Mouse (Mus musculus) forebrain, embryonic 14.5 days (tissue): ENCODE measurements at regions not wholly inside any gene's neighbourhood (a gene's known extent, or its start where the extent isn't known, plus 50 kb on each side); places are given as distances from the start of the nearest gene placed in this dataset.

ENCODE experiments used
- ATAC-seq: fragments of 200-750 bp; cut with Nextera tagmentation; 2 replicates; pipeline ENCODE4 v1.8.0; 2017; ENCODE audit warnings: mild to moderate bottlenecking, moderate library complexity
- DNase-seq: peaks from one replicate; pipeline ENCODE4 v3.0.0-alpha.2; 2015; ENCODE audit warnings: low spot score
- H3K27ac ChIP-seq: fragments of 300-500 bp; sonication (generic); 2 replicates; pipeline ENCODE4 v1.5.1; 2014; ENCODE audit warnings: low read depth, mild to moderate bottlenecking, control low read depth, low read length, moderate library complexity
- H3K27me3 ChIP-seq: fragments of 300-500 bp; sonication (generic); replicated peaks from 2 replicates; pipeline ENCODE4 v1.6.1; 2014; ENCODE audit warnings: low read length, control low read depth, mixed read lengths; ENCODE audit not compliant: control insufficient read depth, insufficient read depth
- H3K36me3 ChIP-seq: fragments of 300-500 bp; sonication (generic); 2 replicates; pipeline ENCODE4 v1.6.1; 2014; ENCODE audit warnings: low read length, control low read depth; ENCODE audit not compliant: control insufficient read depth, insufficient read depth
- H3K4me1 ChIP-seq: fragments of 300-500 bp; sonication (generic); 2 replicates; pipeline ENCODE4 v1.6.1; 2014; ENCODE audit warnings: antibody characterized with exemption, low read length, control low read depth; ENCODE audit not compliant: control insufficient read depth, insufficient read depth
- H3K4me2 ChIP-seq: fragments of 300-500 bp; sonication (generic); 2 replicates; pipeline ENCODE4 v1.6.1; 2014; ENCODE audit warnings: mild to moderate bottlenecking, control low read depth, low read length
- H3K4me3 ChIP-seq: fragments of 300-500 bp; sonication (generic); 2 replicates; pipeline ENCODE4 v1.5.1; 2014; ENCODE audit warnings: low read depth, low read length, control low read depth
- H3K9ac ChIP-seq: fragments of 300-500 bp; sonication (generic); 2 replicates; pipeline ENCODE4 v1.6.1; 2014; ENCODE audit warnings: mild to moderate bottlenecking, low read length, control low read depth, moderate library complexity
- H3K9me3 ChIP-seq: fragments of 300-500 bp; sonication (generic); replicated peaks from 2 replicates; pipeline ENCODE4 v1.6.1; 2016; ENCODE audit warnings: low read length, control low read depth, mixed read lengths; ENCODE audit not compliant: control insufficient read depth
- WGBS: fragments of 180-500 bp; shearing (Covaris S2); extraction: QIAGEN DNeasy Blood & Tissue Kit; methylation state at CpG from one replicate; pipeline ENCODE4 v1.1.7; 2014; 5-methylcytosine and 5-hydroxymethylcytosine counted together

DNA sequence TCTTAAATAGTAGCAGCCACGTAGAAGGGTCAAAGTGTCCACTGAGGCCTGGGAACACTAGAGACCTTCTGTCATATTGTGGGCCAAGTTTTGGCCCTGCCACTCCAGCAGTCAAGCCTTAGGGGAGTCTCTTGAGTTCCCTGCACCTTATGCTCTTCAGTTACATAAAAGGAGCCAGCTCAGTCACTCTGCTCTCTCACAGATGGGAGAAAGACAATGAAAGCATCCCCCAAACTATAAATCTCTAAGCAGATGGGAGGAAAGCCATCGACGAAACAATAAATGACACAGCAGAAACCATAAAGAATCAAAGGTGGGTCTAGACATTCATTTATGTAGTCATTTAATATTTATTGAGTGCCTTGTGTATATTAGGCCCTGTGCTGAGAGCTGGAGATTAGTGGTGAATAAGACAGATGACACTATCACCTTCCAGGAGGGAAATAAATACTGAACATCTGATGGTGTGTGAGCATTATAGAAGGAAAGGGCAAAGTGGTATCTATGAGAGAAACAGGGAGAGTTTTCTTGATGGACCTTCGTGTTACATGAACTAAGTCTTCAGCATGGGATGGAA is 137.5 kb upstream of the Synpr start:
- H3K9me3 ChIP-seq, result no peaks in the 10 kb centered on the region
- H3K27me3 ChIP-seq, result no peaks in the 10 kb centered on the region
- ATAC-seq, result no peak
- no peak overlapping the region for H3K9ac ChIP-seq
- H3K4me1 ChIP-seq, result no peaks in the 10 kb centered on the region
- H3K36me3 ChIP-seq, result no peaks in the 10 kb centered on the region
- no peak for DNase-seq
- 92% methylated on average over 4 of the region's 4 CpGs for WGBS
- no peak overlapping the region for H3K4me2 ChIP-seq
- H3K4me3 ChIP-seq, result no peak overlapping the region
- no peak overlapping the region for H3K27ac ChIP-seq

DNA sequence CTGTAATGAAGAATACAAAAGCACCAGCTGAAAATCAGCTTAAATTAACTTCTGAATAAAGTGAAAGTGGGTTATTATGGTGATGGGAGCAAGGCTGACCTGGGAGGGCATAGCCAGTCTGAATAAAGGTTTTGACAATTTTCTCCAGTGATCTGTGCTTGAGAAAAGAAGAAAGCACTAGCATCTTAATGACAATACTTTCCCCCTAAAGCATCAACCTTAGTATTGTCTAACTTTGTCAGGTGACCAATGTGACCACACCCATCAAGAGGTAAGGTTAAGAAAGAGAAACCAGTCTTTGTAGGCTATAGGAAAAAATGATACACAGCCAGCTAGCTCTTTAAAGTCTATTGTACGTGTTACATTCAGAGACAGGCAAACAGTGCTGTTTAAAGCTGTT is 135.0 kb upstream of the Synpr start:
- no peak overlapping the region for H3K4me2 ChIP-seq
- H3K9ac ChIP-seq, result no peak overlapping the region
- no peaks in the 10 kb centered on the region for H3K27me3 ChIP-seq
- H3K36me3 ChIP-seq, result no peaks in the 10 kb centered on the region
- no peak overlapping the region for H3K4me3 ChIP-seq
- H3K9me3 ChIP-seq, result no peaks in the 10 kb centered on the region
- no peaks in the 10 kb centered on the region for H3K4me1 ChIP-seq
- ATAC-seq (no peak), DNase-seq (no peak)
- 72% methylated on average over 1 of the region's 1 CpGs for WGBS
- H3K27ac ChIP-seq, result no peak overlapping the region

DNA sequence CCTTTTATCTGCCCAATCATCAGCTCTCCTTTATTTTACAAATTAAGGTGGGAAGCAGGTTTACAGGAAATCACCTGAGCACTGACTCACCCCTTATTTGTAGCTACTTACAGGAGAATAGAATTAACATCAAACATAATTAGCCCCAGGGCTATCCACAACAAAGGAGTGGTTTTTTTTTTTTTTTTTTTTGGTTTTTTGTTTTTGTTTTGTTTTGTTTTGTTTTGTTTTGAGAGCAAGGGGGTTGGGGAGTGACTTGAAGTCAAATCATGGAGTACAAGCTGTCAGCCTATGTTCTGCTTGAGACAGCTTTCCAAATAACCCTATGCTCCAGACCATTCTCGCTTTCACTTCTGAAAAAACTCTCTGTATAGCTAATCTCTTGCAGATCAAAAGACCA is 132.9 kb upstream of the Synpr start:
- Histone ChIP-seq H3K4me3 (no peak overlapping the region), H3K4me1 (no peaks in the 10 kb centered on the region), H3K27ac (no peak overlapping the region), H3K27me3 (no peaks in the 10 kb centered on the region), H3K9ac (no peak overlapping the region), H3K9me3 (no peaks in the 10 kb centered on the region), H3K36me3 (no peaks in the 10 kb centered on the region), H3K4me2 (no peak overlapping the region)
- no peak for DNase-seq
- no peak for ATAC-seq
- WGBS, result 74% methylated on average over 1 of the region's 1 CpGs

- H3K9ac ChIP-seq, result no peak overlapping the region
- H3K36me3 ChIP-seq, result no peaks in the 10 kb centered on the region
- H3K4me2 ChIP-seq, result no peak overlapping the region
- H3K9me3 ChIP-seq, result no peaks in the 10 kb centered on the region
- no peak overlapping the region for H3K27ac ChIP-seq
- no peak overlapping the region for H3K4me3 ChIP-seq
- no peak for ATAC-seq
- WGBS, result 76% methylated on average over 3 of the region's 3 CpGs
- DNase-seq, result no peak
- no peaks in the 10 kb centered on the region for H3K27me3 ChIP-seq
- H3K4me1 ChIP-seq, result no peaks in the 10 kb centered on the region
These were observed 108.4 kb upstream of the Synpr start for GRCm38 (mm10) chr14:13176149-13176548.

DNA sequence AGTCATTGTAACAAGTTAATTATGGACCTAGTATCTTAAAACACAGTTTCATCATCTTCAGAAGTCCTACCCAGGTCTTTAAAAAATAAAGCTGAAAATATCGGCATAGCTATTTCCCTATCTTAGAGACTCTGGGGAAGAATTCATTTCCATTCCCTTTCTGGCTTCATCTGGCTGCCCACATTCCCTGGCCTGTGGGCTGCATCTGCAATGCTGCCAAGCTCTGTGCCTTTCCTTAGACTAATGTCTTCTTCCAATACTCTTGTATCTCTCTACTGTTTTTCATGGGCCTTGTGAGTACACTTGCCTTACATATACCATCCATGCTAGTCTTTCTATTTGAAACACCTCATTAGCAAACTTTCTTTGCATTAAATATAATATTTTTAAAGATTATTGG is 106.7 kb upstream of the Synpr start:
- no peak for ATAC-seq
- no peak overlapping the region for H3K9ac ChIP-seq
- WGBS, result 90% methylated on average over 1 of the region's 1 CpGs
- H3K4me3 ChIP-seq, result no peak overlapping the region
- no peaks in the 10 kb centered on the region for H3K36me3 ChIP-seq
- H3K4me1 ChIP-seq, result no peaks in the 10 kb centered on the region
- H3K27me3 ChIP-seq, result no peaks in the 10 kb centered on the region
- H3K9me3 ChIP-seq, result no peaks in the 10 kb centered on the region
- no peak overlapping the region for H3K4me2 ChIP-seq
- DNase-seq, result no peak
- H3K27ac ChIP-seq, result no peak overlapping the region

DNA sequence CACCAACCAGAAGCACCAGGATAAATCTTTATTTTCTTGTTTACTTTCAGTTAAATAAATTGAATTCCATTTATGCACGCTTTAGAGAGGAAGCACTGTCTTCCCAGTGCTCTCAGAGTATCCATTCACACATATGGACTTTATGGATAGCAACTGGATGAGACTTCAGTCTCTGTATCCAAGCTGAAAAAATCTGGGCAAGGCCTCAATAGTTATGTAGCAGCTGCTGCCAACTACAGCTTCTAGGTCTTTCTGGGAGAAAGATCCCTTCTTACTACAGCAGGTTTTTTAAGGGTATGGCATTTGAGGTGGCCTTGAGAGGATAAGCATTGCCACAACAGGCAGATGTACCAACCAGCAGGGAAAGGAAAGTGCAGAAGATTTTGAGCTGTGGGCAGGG is 93.8 kb upstream of the Synpr start:
- Histone ChIP-seq H3K9me3 (no peaks in the 10 kb centered on the region), H3K4me3 (no peak overlapping the region), H3K27ac (no peak overlapping the region), H3K9ac (no peak overlapping the region), H3K4me1 (no peaks in the 10 kb centered on the region), H3K4me2 (no peak overlapping the region), H3K27me3 (no peaks in the 10 kb centered on the region), H3K36me3 (no peaks in the 10 kb centered on the region)
- no peak for DNase-seq
- no peak for ATAC-seq
- WGBS, result 89% methylated on average over 1 of the region's 1 CpGs

GRCm38 (mm10) chr14:13192746-13193145 is 91.8 kb upstream of the Synpr start:
- H3K27me3 ChIP-seq, result no peaks in the 10 kb centered on the region
- 34% methylated on average over 1 of the region's 1 CpGs for WGBS
- H3K36me3 ChIP-seq, result no peaks in the 10 kb centered on the region
- DNase-seq (no peak), ATAC-seq (no peak)
- no peak overlapping the region for H3K27ac ChIP-seq
- no peak overlapping the region for H3K9ac ChIP-seq
- no peak overlapping the region for H3K4me3 ChIP-seq
- no peaks in the 10 kb centered on the region for H3K4me1 ChIP-seq
- H3K9me3 ChIP-seq, result no peaks in the 10 kb centered on the region
- H3K4me2 ChIP-seq, result no peak overlapping the region

- no peaks in the 10 kb centered on the region for H3K36me3 ChIP-seq
- no peak overlapping the region for H3K9ac ChIP-seq
- H3K27me3 ChIP-seq, result no peaks in the 10 kb centered on the region
- H3K4me3 ChIP-seq, result no peak overlapping the region
- WGBS, result 80% methylated on average over 3 of the region's 3 CpGs
- no peak for ATAC-seq
- no peak for DNase-seq
- no peaks in the 10 kb centered on the region for H3K9me3 ChIP-seq
- no peak overlapping the region for H3K27ac ChIP-seq
- no peaks in the 10 kb centered on the region for H3K4me1 ChIP-seq
- H3K4me2 ChIP-seq, result no peak overlapping the region
These were observed 87.2 kb upstream of the Synpr start for GRCm38 (mm10) chr14:13197330-13197892.

- Histone ChIP-seq H3K4me2 (no peak overlapping the region), H3K9me3 (no peaks in the 10 kb centered on the region), H3K4me1 (no peaks in the 10 kb centered on the region), H3K9ac (no peak overlapping the region), H3K27me3 (no peaks in the 10 kb centered on the region), H3K4me3 (no peak overlapping the region), H3K27ac (no peak overlapping the region), H3K36me3 (no peaks in the 10 kb centered on the region)
- peak; percentile 88 for ATAC-seq
- peak; percentile 87 for DNase-seq
- WGBS, result 44% methylated on average over 1 of the region's 1 CpGs
These were observed 86.1 kb upstream of the Synpr start for GRCm38 (mm10) chr14:13198491-13198890.
